Mouse (Mus musculus) E14TG2a.4 (cell line): ENCODE measurements around the gene Col6a2.

ENCODE experiments used
- CTCF ChIP-seq: conservative IDR thresholded peaks from 2 replicates; pipeline ENCODE4 v1.5.1; 2014; ENCODE audit warnings: low read length
- NANOG ChIP-seq: IDR thresholded peaks from 2 replicates; pipeline ENCODE4 v1.6.1; 2014; ENCODE audit warnings: borderline replicate concordance, low read length, mixed read lengths
- POU5F1 ChIP-seq: IDR thresholded peaks from 2 replicates; pipeline ENCODE4 v1.6.1; 2014; ENCODE audit warnings: low read length, borderline replicate concordance

GRCm38 (mm10) chr10:76648738-76649137 lies 25.3 kb upstream of the Col6a2 start:
- no peak for TF ChIP-seq CTCF
- TF ChIP-seq POU5F1, result no peak
- no peak for TF ChIP-seq NANOG
